Mouse (Mus musculus): ENCODE data around the gene Kif18b.

- TF ChIP-seq CTCF (IDR thresholded peaks at IDR 0.05; ENCODE audit: control insufficient read depth, insufficient read depth, insufficient read length) (no peak), USF1 (IDR thresholded peaks at IDR 0.05; ENCODE audit: low read depth) (no peak), FOSL1 (IDR thresholded peaks at IDR 0.05; ENCODE audit: insufficient read depth, low read length, poor library complexity, severe bottlenecking) (no peak), MAX (IDR thresholded peaks at IDR 0.05) (no peak)
These were observed 37.5 kb downstream of the Kif18b start for GRCm38 (mm10) chr11:102887433-102887832.

Data from C2C12 (cell line).